Mouse (Mus musculus) spleen, adult 2 months (tissue): ENCODE measurements at regions not wholly inside any gene's neighbourhood (a gene's known extent, or its start where the extent isn't known, plus 50 kb on each side); places are given as distances from the start of the nearest gene placed in this dataset.

Experiments
- DNase-seq, 2 experiments: peaks; one replicate each; pipeline versions ENCODE4 v3.0.0 to v3.0.0-alpha.2; 2012 to 2021; ENCODE audit warnings: low spot score in 2 of 2, low read depth in 1 of 2
- H3K27ac ChIP-seq: fragments of 200-500 bp; 2 replicates; pipeline ENCODE4 v1.5.1; 2012; ENCODE audit warnings: low read length, inconsistent platforms; ENCODE audit not compliant: insufficient read depth
- H3K27me3 ChIP-seq: fragments of 200-500 bp; 2 replicates; pipeline ENCODE4 v1.6.1; 2012; ENCODE audit warnings: mild to moderate bottlenecking, moderate library complexity, low read length, inconsistent platforms; ENCODE audit not compliant: control insufficient read depth, insufficient read depth
- H3K36me3 ChIP-seq: fragments of 200-500 bp; 2 replicates; pipeline ENCODE4 v1.6.1; 2012; ENCODE audit warnings: mild to moderate bottlenecking, low read length, inconsistent platforms; ENCODE audit not compliant: control insufficient read depth, insufficient read depth
- H3K4me1 ChIP-seq: fragments of 200-500 bp; 2 replicates; pipeline ENCODE4 v1.6.1; 2011; ENCODE audit warnings: inconsistent platforms; ENCODE audit not compliant: control insufficient read depth, insufficient read depth, insufficient read length
- H3K4me3 ChIP-seq: fragments of 200-500 bp; 2 replicates; pipeline ENCODE4 v1.5.1; 2011; ENCODE audit warnings: mild to moderate bottlenecking, inconsistent platforms; ENCODE audit not compliant: insufficient read depth, insufficient read length; ENCODE audit errors: extremely low read depth
- CTCF ChIP-seq: fragments of 200-500 bp; IDR thresholded peaks from 2 replicates; pipeline ENCODE4 v1.5.1; 2011; ENCODE audit warnings: mild to moderate bottlenecking, inconsistent platforms; ENCODE audit not compliant: insufficient read depth, insufficient read length, insufficient replicate concordance; ENCODE audit errors: extremely low read depth
- POLR2A ChIP-seq: fragments of 200-500 bp; IDR thresholded peaks from 2 replicates; pipeline ENCODE4 v1.6.1; 2011; ENCODE audit warnings: low read depth, low read length, inconsistent platforms
- WGBS: fragments of 180-500 bp; shearing (Covaris S2); methylation state at CpG from one replicate; pipeline ENCODE4 v1.1.7; 2018; 5-methylcytosine and 5-hydroxymethylcytosine counted together

- H3K4me1 ChIP-seq, result no peaks in the 10 kb centered on the region
- no peaks in the 10 kb centered on the region for H3K27me3 ChIP-seq
- no peaks in the 10 kb centered on the region for H3K36me3 ChIP-seq
- H3K4me3 ChIP-seq, result no peak overlapping the region
- no peak for DNase-seq
- H3K27ac ChIP-seq, result no peak overlapping the region
- 81% methylated on average over 3 of the region's 3 CpGs for whole genome bisulfite sequencing
- no peak for TF ChIP-seq CTCF
- TF ChIP-seq POLR2A, result no peak
These were observed 467.0 kb downstream of the Adam3 start for GRCm38 (mm10) chr8:24258622-24259021.

- no peak for TF ChIP-seq POLR2A
- TF ChIP-seq CTCF, result no peak
- DNase-seq, result no peak
- Histone ChIP-seq H3K4me3 (no peak overlapping the region), H3K27ac (no peak overlapping the region), H3K27me3 (no peaks in the 10 kb centered on the region), H3K36me3 (no peaks in the 10 kb centered on the region), H3K4me1 (no peaks in the 10 kb centered on the region)
- WGBS, result 72% methylated on average over 6 of the region's 6 CpGs
These were observed 483.4 kb downstream of the Adam3 start for GRCm38 (mm10) chr8:24242211-24242610.

- no peaks in the 10 kb centered on the region for H3K4me1 ChIP-seq
- H3K36me3 ChIP-seq, result no peaks in the 10 kb centered on the region
- DNase-seq, result no peak
- H3K27me3 ChIP-seq, result no peaks in the 10 kb centered on the region
- no peak overlapping the region for H3K4me3 ChIP-seq
- no peak for TF ChIP-seq CTCF
- no peak for TF ChIP-seq POLR2A
- 82% methylated on average over 7 of the region's 7 CpGs for WGBS
- H3K27ac ChIP-seq, result no peak overlapping the region
These were observed 485.3 kb downstream of the Adam3 start for GRCm38 (mm10) chr8:24240211-24240983.

GRCm38 (mm10) chr8:24234981-24235380 lies 490.7 kb downstream of the Adam3 start:
- Histone ChIP-seq H3K27ac (no peak overlapping the region), H3K4me1 (no peaks in the 10 kb centered on the region), H3K36me3 (no peaks in the 10 kb centered on the region), H3K4me3 (no peak overlapping the region), H3K27me3 (no peaks in the 10 kb centered on the region)
- TF ChIP-seq CTCF (no peak), POLR2A (no peak)
- no peak for DNase-seq
- 83% methylated on average over 7 of the region's 7 CpGs for WGBS

GRCm38 (mm10) chr8:24228148-24228547 lies 497.5 kb downstream of the Adam3 start:
- WGBS, result 67% methylated on average over 1 of the region's 1 CpGs
- no peak overlapping the region for H3K4me3 ChIP-seq
- DNase-seq, result no peak
- TF ChIP-seq POLR2A, result no peak
- no peak for TF ChIP-seq CTCF
- no peaks in the 10 kb centered on the region for H3K36me3 ChIP-seq
- no peaks in the 10 kb centered on the region for H3K4me1 ChIP-seq
- H3K27ac ChIP-seq, result no peak overlapping the region
- H3K27me3 ChIP-seq, result no peaks in the 10 kb centered on the region

- WGBS, result 76% methylated on average over 5 of the region's 5 CpGs
- no peak for TF ChIP-seq POLR2A
- TF ChIP-seq CTCF, result no peak
- no peak for DNase-seq
- H3K4me1 ChIP-seq, result no peaks in the 10 kb centered on the region
- H3K27ac ChIP-seq, result no peak overlapping the region
- H3K4me3 ChIP-seq, result no peak overlapping the region
- no peaks in the 10 kb centered on the region for H3K27me3 ChIP-seq
- H3K36me3 ChIP-seq, result no peaks in the 10 kb centered on the region
These were observed 498.1 kb downstream of the Adam3 start for GRCm38 (mm10) chr8:24227331-24228072.

GRCm38 (mm10) chr8:24220222-24220621 lies 505.4 kb downstream of the Adam3 start:
- TF ChIP-seq POLR2A, result no peak
- TF ChIP-seq CTCF, result no peak
- no peak for DNase-seq
- Histone ChIP-seq H3K27me3 (no peaks in the 10 kb centered on the region), H3K36me3 (no peaks in the 10 kb centered on the region), H3K4me3 (no peak overlapping the region), H3K4me1 (no peaks in the 10 kb centered on the region), H3K27ac (no peak overlapping the region)
- WGBS, result 87% methylated on average over 8 of the region's 8 CpGs
